Mouse (Mus musculus) thymus, postnatal 4 days (tissue): ENCODE results near the gene Rasal2.

Experiments used
- DNase-seq: peaks from one replicate; pipeline ENCODE4 v3.0.0; 2021

Rasal2 gene

DNA sequence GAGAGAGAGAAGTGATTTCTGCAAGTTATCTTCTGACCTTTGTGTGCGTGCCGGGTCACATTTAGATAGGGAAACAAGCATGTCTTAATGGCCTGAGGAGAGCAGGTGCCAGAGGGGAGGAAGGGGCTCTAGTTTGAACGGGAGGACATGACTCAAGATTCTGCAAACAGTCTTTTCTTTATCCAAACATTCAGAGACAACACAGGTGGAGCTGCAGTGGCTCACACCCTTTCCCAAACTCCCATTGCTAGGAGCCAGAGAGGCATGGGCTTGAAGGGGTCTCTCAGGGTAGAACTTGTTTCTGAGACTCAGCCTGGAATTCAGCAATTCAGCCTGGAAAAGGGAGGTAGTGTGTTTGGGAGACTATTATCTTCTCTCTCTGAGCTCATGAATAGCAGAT lies 288.6 kb downstream of the Rasal2 start:
- DNase-seq, result no peak

DNA sequence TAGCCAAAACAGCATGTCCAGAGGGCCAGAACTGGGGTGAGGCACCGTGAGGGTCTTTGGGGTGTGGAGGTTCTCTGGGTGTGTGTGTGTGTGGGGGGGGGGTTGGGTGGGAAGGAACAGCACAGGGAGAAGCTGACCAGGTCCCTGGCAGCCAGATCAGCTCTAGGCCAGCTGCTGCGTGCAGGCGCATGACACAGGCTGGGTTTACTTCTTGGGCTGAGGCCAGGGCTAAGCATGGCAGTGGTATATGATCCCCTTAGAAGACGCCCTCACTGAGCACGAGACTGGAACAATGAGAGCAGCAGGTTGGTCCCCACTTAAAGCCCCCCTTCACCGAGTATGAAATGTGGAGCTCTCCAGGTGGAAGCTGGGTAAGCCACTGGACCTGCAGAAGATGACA lies 293.2 kb downstream of the Rasal2 start:
- DNase-seq, result no peak

DNA sequence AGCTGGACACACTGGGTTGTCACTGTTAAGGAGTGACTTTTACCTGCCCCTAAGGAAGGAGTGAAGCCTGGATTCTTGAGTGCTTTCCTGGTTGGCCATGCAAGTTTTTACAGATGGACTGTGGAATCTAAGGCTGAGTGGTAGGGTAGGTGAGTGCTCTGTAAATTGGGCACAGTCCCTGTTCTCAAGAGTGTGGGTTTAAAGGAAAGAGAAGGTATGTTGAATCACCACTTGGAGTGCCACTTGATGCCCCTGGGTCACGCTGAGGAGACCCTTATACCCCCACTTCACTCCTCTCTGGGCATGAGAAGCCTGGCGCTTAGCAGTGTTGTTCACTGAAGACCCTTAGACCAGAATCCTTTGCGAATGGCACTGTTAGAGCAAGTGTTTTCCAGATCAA lies 295.0 kb downstream of the Rasal2 start:
- DNase-seq, result no peak

DNA sequence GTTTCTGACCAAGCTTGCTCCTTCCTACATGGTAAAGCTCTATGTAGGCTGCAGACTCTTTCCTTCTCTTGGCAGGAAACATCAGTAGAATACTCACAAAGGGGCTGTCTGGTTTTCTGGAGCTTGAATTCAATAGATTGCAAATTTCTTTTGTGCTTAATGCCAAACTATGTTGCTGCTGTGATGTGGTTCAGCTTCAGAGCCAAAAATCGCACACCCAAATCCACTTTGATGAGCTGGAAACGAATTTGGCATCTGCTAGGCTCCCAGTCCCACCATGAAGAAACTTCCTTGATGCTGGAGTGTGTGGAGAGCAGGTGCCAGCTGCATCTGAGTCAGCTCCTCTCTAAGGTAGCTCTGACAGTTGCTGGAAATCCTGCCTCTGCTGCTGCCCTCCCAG lies 297.9 kb downstream of the Rasal2 start:
- DNase-seq, result no peak

DNA sequence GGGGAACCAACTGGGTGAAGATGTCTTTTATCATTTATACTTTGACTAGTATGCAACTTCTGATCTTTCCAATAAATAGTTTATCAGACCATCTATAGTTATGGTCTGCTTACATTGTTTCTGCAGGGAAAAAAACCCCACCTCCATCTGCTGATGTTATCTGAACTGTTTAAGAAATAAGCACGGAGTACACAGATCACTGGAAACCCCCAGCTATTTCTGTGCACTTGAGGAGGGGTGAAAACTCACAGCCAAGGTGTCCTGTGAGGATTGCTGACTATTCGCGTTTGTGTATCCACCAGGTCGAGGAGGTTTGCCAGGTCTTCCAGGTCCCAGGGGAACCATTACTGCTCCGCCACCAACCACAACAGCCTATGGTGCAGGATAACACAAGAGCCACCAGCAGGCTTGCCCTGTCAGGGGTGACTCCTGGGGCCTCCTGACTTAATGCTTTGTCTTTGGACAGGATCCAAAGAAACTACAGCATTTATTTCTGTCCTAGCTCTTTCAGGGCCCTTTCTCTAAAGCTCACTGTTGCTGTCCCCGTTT lies 302.0 kb downstream of the Rasal2 start:
- no peak for DNase-seq

DNA sequence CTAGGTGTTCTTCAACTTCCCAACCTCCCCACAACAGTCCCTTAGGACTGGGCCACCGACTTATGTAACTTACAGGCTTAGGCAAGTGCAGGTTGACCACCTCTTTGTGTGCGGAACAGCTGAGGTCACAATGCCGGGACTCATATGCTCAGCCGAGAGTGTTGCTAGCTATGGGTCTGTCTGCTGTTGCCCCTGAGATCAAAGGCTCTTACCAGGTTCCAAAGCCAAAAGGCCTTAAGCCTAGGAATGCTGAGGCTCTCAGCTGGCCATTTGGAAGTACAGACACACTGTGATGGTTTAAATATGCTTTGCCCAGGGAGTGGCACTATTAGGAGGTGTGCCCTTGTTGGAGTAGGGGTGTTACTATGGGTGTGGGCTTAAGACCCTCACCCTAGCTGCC lies 303.8 kb downstream of the Rasal2 start, which contains the start of gene Tex35:
Gene Tex35, minus strand, starts transcription at position 101 of the 400 bp plus-strand sequence.
- DNase-seq, result no peak

DNA sequence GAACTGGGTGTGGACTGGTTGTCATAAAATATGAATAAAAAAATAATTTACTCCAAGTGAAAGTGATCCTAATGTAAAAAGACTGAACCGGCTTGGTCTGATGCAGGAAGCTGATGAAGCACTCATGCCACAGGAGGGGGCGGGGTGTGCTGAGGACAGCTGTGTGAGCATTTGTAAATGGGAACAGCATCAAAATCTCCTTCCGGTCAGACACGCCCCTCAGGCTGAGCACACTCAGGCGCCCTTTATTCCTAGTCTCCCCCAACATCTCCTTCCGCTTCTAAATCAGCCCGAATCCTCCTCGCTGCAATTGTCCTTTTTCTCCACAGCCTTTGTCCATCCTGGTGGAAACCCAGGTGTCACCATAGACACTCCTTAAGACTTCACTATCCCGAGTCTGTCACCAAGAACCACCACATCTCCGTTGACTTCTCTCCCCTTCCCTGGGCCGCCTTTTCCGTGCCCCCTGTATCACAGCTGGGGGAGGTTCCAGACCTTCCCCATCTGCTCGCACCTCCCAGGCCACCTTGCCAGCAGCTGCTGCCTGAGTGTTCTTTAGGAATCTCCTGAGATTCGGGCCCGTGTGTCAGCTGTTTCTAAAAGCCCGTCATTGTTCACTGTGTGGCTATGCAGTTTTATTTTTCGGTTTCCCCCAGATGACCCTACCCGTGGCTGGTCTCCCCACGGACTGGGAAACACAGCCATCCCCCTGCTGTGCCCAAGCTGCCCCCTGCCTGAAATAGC lies 311.1 kb downstream of the Rasal2 start:
- DNase-seq, result peak; percentile 66

DNA sequence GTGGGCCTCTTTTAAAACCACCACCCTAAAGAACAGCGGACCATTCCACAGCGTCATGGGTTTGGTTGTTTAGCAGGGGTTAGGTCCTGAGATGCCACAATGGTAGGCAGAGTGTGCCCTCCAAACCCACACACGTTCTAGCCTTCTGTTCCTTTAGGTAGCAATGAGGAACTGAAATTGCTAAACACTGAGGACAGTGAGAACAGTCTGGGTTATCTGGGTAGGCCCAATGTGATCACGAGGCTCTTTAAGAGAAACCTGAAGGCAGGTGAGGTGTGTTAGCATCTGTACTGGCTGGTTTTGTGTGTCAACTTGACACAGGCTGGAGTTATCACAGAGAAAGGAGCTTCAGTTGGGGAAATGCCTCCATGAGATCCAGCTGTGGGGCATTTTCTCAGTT lies 316.9 kb downstream of the Rasal2 start:
- DNase-seq, result no peak

DNA sequence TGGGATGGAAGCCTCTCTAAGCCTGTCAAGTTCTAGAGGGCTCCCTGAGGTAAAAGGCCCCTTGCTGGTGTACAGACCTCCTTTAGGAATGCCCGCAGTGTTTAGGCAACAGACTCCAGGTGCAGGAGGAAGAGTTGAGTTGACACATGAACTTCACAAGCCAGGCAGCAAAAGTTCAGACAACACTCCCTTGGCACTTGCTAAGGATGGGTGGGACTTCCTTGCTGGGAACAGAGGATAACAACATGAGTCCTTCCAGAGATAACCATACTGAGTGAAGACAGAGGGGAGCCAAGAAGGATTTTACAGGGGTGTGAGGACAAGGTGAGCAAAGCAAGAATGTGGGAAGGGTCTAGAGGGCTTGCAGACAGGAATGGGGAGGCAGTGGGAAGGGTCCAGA lies 319.8 kb downstream of the Rasal2 start:
- DNase-seq, result no peak

DNA sequence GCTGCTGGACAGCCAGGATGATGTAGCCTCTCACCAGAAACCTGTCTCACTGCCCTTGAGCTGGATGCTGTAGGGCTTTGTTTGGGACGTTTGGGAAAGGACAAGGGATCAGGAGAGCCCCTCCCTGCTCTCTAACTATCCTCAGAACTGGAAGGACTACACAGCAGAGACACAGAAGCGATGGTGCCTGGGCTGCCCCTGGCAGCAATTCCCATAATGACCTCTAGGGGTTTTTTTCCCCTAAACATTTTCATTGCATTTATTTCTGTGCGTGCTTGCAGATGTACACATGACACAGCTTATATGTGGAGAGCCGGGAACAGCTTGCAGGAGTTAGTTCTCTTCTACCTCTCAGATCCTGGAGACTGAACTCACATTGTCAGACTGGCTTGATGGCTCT lies 320.3 kb downstream of the Rasal2 start:
- DNase-seq, result no peak

DNA sequence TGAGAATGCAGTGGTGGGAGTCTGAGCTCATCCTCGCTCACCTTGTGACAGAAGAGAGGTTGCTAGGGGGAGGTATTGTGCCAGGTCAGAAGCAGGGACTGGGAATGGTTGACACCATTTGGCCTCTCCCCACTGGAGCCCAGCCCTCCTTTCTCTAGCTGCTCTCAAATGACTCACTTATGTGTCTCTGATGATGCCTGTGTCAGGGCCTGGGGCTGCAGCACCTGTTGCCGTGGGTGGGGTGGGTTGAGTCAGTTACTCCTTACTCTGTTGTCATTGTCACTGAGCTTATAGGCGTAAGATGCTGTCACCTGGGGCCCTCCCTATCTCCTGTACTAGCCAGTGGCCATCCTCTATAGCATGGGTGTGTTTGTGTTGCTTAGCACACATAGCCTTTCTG lies 321.6 kb downstream of the Rasal2 start:
- no peak for DNase-seq

DNA sequence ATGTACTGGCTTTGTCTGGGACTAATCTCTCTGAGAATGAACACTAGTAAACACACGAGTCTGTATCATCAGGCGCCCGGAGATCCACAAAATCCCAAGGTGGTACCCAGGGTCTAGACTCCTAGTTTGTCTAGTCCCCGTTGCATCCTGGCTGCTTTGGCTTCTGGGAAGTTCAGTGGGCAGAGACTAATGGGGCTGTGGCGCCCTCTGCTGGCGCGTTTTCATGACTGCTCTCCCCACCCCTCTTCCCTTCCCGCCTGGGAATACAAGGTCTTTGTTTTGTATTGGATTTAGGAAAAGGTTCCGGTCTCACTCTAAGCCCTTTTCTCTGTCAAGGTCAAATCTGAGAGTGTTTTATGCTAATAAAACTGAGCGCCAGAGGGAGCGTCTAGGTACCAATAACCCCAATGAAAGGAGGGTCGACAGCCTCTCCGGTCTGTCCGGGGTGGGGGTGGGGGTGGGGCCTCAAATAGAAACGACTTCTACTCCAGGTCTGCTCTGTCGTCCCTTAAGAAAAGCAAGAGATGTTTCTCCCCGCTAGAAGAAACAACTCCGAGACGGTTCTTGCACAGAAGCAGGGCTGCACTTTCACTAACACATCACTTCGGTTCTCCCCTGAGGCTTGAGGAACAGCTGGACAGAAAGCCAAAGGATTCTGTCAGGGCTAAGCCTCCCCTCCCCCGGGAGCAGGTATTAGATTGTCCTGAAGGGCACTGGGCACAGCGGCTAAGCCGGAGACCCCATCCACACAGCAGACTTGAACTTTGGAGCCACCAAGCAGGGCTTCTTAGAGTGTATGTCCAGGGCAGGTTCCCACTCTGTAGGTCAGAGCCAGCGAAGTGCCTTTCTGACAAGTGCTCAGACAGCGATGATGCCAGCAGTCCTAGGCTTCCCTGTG lies 326.0 kb downstream of the Rasal2 start:
- peak; percentile 82 for DNase-seq
